Mouse (Mus musculus): ENCODE data around the gene Wdr34.
"Not testable (repeated sequence)": the region's sequence is repeated elsewhere in the genome, so short reads cannot be mapped to it uniquely, and the experiment has no call there.

Wdr34 gene

DNA sequence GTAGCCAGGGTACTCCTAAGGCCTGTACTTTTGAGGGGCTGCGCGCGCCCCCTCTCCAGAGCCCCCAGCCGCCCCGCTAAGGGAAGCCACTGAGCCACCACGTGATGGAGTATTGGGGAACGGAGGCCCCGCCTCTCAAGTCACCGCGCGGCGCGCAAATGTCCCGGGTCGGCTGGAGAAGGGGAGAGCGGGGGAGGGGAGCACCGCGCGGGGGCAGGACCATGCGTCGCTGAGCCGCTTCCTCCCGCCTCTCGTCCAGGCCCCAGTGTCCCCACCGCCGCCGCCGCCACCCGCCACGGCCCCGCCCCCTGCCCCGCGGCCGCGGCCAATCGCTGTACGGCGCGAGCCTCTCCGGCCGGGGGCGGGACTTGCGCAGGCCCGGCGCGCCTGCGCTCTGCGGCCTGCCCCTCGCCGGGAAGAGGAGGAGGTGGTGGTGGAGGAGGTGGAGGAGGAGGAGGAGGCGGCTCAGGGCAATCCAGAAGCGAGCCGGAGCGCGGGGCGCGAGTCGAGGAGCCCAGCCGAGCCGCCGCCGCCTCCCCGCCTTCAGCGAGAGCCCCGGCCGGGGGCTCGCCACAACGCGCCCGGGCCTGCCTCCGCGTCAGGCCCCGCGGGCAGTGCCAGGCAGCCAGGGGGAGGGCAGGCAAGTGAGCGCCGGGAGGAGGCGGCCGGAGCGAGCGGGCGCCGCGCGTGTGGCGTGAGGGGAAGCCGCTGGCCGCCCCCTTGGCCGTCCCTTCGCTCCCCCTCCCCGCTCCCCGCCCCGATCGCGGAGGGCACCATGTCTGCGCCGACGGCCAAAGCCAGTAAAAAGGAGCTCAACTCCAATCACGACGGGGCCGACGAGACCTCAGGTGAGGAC, 17.6 kb upstream of the Wdr34 start:
- DNase-seq (ENCODE audit: low read depth, low spot score) = peak; percentile 95

DNA sequence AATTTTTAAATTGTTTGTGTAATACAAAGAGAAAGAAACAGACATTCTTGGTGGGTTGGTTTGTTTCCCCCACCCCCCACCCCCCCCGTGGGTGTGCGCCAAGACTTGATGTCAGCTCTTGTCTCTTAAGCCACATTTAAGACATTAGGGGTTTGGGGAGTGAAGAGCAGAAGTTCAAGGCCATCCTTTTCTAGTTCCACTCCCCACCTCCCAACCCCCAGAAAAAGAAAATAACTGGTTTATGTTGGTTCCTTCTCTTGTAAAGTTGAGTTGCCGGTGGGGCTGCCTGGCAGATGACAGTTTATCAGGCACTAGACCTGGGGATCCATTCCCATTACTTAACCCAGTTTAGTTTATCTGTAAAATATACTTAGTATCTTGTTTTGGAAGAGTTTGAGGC, 15.6 kb upstream of the Wdr34 start:
- no peak for DNase-seq (ENCODE audit: low read depth, low spot score)

DNA sequence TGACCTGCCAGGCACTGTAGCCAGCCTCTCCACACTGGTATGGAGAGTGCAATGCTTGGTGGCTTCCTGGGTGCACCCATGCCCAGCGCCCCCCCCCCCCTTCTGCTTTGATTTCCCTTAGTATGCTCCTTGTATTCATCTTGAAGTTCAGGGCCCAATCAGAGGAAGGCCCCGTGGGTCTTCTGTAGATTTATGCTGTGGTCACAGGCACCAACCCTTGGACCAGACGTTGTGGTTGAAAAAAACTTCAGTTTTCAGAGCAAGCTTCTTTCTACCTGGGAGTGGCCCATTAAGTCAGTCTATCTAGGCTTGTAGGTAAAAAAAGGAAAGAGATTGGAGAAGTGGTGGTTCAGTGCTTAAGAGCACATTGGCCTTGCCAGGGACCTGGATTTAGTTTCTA, 15.1 kb upstream of the Wdr34 start:
- DNase-seq (ENCODE audit: low read depth, low spot score) = no peak

DNA sequence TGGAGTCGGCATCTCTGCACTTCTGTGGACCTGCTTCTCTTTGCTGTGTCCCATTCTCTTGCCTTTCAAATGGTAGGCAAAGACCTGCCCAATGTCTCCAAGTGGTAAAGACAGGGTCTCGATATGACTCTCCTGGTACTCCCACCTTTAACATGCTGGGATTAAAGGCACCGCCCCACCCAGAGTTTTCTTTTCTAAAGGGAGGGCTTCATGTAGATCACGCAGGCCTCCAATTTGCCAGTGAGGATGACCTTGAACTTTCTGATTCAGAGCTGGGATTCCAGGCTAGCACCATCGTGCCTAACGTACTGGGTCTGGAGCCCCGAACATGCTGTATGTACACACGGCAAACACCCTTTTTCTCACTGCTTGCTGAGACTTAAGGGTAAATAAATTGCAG, 14.6 kb upstream of the Wdr34 start:
- peak; percentile 73 for DNase-seq (ENCODE audit: low read depth, low spot score)

DNA sequence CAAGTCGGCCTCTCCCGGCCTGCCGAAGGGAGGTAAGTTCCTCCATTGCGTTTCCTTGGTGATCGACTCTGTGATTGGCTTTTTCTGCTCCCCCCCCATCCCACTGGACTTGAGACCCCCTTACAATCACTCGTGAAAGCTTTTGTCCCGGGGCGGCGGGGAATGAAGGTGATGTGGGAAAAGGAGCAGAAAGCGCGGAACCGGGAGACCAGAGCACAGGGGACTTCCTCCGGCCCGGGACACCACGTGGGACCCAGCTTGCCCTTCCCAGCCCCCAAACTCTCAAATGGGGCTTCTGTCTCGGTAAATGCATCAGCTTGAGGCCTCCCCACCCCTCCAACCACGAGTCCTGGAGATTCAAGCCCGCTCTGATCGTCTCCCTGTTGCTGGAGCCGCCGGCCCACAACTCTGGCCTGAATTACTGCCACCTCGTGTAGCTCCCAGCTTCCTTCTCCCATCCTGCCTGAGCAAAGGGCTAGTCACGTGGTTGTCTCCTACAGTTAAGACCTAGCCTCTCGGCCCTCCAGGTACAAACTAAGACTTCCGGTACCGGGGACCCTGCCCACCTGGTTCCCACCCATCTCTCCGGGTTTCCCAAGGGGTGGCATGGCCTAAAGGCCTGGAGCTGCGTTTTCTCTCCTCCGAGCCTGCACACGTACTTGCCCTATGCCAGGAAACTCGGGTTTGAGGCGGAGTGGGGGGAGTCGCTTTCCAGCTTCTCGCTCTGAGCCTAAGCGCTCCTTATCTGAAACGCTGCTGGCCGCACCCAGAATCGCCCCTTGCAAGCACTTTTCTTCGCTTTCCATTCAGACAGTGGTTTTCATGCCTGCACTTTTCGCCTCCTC, 13.8 kb upstream of the Wdr34 start:
- peak; percentile 90 for DNase-seq (ENCODE audit: low read depth, low spot score)

DNA sequence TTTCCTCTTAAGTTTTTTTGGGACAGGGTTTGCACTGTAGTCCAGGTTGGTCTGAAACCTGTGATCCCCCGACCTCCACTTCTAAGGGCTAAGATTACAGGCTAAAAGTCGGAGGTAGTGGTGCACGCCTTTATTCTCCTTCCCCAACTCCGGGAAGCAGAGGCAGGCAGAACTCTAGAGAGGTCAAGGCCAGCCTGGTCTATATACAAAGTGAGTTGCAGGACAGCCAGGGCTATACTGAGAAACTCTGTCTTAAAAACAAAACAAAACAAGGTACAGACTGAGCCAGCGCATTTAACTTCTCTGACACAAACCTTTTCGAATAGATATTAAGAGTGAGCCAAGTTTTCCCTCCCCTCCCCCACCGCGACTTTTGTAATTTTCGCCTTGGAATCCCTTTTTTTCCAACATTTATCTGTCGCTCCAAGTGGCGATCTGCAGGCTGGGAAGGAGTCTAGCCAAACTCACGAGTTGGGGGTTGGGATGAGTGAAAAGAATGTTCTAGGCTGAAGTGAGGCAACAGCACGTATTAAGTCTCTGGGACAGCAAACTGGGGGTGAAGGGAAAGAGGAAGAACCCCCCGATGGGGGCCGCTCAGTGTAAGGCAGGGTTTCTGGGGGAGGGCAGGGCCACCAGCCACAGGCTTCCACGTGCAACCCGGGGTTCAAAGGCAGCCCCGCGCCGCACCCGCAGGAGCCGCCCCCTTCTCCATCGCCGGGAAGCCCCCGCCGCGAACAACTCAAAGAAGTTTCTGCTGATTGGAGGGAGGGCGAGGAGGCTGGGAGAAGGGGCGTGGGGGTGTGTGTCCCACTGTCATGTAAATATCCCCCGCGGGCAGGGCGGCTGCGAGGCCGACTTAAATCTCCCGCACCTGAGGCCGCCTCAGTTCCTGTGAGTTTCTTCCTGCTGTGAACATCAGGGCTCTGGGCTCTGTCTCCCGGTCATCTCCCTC, 12.8 kb upstream of the Wdr34 start:
- DNase-seq (ENCODE audit: low read depth, low spot score) = peak; percentile 99

DNA sequence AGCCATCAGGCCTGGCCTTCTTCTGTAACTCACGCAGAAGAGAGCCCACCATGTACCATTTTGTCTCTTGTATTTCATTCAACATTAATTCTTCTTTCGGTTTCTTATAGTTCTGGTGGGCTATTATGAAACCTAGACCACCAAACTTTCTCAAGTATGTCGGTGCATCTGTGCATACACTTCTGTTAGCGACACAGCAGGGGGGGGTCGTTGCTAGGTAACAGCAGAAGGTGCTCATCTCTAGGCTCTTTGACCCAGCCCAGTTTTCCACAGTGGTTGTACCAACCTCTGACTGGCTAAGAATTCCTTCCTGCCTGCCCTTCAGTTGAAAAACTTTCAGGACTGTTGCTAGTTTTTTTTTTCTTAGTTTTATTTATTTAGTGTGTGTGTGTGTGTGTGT, 9.7 kb upstream of the Wdr34 start:
- peak; percentile 94 for DNase-seq (ENCODE audit: low read depth, low spot score)

DNA sequence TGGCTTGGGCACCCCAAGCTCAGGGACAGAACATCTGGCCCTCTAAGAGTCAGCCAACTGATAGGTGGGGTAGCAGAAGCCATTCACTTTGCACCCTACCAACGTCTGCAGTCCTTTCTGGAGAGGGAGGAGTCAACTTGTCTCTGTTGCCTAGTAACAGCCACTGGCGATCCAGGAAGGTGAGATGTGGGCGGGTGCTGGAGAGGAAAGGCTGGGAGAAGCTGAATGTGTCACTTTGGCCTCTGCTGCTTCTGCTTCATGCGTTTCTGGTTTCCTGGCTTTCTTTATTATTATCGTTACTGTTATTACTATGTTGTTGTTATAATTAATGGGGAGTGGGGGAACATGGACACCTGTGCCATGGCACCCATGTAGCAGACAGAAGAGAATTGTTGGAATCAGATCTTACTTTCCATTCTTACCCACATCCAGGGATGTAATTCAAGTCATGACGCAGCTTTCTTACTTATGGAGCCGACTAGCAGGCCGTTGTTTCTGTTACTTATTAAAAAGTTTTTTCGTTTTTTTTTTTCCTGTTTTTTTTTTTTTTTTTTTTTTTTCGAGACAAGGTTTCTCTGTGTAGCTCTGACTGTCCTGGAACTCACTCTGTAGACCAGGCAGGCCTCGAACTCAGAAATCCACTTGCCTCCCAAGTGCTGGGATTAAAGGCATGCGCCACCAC, 8.7 kb upstream of the Wdr34 start, which contains the start of gene Set:
Gene Set (plus strand): TSS at position 156 of the 682 bp plus-strand sequence.
- DNase-seq (ENCODE audit: low read depth, low spot score) = peak; percentile 96

DNA sequence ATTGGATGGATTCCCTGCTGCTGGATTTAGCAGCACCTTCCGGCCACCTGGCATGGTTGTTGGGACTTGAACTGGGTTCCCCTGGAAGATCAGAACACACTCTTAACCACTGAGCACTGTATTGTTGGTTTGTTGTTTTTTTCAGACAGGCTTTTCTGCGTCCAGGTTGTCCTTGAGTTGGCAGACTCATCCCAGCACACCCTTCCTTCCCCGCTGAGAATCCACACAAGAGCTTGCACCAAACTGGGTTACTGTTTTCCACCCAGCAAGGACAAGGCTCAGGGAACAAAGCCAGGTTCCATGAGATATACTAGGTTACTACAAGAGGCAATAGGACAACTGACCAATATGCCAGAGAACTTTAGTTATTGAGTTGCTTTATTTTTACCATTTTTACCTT, 8.1 kb upstream of the Wdr34 start:
- DNase-seq (ENCODE audit: low read depth, low spot score) = peak; percentile 59

DNA sequence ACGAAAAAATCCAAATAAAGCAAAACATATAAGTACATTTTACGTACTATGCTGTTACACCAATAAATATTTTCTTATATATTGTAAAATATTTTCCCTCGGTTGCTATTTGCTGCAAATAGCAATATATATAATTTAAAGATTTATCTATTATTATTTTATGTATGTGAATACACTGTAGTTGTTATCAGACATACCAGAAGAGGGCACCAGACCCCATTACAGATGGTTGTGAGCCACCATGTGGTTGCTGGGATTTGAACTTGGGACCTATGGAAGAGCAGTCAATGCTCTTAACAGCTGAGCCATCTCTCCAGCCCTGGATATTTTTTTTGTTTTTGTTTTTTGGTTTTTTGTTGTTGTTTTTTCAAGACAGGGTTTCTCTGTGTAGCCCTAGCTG, 6.6 kb upstream of the Wdr34 start:
- DNase-seq (ENCODE audit: low read depth, low spot score) = not testable (repeated sequence)

DNA sequence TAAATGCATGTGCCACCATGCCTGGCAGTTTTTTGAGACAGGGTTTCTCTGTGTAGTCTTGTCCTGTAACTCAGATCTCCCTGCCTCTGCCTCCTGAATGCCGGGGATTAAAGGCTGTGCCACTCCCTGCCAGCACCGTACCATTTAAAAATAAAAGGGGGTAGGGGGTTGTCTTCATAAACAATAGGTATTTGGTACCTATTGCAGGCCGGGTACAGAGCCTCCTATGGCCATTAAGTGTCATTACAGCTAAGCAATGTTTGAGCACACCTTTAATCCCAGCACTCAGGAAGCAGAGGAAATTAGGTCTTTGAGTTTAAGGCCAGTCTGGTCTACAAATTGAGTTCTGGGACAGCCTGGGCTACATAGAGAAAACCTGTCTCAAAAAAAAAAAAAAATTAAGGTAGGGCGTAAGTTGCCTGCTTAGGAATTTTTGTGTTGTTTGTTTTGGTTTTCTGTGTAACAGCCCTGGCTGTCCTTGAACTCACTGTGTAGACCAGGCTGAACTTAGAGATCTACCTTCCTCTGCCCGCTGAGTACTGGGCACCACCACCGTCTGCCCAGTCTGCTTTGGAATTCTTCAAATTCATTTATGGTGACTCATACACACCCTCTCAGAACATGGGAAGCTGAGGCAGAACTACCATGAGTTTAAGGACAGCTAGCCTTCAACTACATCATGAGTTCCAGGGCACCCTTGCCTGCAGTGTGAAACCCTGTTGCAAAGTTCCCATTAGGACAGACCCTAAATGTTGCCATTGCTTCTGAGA, 3.5 kb upstream of the Wdr34 start:
- DNase-seq (ENCODE audit: low read depth, low spot score) = peak; percentile 83

DNA sequence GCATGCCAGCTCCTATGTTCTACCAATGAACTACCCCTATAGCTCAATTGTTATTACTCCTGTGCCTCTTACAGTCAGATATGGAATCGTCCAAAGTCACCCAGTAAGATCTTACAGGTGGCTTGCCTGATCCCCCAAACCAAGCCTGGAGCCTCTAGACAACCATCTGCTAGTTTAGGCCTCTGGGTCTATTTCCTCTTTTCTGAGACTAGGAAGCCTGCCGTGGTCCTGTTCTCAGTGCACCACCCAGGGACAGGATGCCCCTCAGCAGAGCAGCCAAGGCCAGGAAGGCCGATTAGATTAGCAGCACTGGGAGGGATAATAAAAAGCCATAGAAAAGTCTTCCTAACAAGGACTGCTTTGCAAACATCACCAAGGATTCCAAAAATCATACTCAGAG, 1.1 kb upstream of the Wdr34 start:
- no peak for DNase-seq (ENCODE audit: low read depth, low spot score)

DNA sequence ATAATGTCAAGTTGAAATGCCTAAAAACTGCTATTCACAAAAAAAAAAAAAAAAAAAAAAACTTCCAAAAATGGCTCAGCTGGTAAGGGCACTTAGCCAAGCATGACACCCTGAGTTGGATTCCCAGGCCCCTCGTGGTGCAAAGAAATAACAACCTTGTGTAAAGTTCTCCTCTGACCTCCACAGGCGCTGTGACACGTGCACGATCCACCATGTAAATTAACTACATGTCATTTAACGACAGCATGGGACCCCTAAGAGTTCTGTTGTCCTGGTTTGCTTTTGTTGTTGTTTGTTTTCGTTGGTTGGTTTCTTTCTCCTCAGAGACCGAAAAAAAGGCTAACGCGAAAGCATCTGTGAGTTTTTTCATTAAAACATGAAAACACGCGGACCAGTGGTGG, 580 bp downstream of the Wdr34 start:
- DNase-seq (ENCODE audit: low read depth, low spot score) = peak; percentile 73

DNA sequence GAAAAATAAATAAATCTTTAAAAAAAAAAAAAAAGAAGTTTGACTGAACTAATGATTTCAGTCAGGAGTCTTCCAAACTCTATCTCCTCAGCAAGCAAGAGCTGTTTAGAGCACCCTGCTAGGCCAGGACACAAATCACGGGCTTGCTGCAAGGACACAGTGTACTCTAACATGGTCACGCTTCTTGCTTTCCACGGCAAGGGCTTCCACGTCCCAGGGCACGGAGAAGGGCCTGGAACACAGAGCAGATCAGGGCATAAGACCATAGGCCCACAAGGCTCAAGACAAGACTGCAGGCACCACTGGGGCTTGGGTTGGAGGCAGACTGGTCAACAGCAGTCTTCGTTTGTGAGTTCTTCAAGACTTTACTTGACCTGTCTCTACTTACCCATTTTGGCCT, 1.6 kb downstream of the Wdr34 start:
- no peak for DNase-seq (ENCODE audit: low read depth, low spot score)

DNA sequence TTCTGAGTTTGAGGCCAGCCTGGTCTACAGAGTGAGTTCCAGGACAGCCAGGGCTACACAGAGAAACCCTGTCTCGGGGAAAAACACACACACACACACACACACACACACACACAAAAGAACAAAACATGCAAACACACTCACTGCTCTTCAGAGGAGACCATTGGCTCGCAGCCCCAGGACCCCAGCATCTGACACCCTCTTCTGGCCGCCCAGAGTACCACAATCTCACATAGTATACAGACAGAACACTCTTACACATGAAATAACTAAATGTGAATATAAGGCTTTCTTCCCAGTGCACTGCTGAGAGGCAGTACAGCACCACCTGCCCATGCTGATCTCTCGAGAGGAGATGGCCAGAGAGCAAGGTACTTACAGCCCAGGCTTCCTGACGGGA, 4.1 kb downstream of the Wdr34 start:
- peak; percentile 63 for DNase-seq (ENCODE audit: low read depth, low spot score)

DNA sequence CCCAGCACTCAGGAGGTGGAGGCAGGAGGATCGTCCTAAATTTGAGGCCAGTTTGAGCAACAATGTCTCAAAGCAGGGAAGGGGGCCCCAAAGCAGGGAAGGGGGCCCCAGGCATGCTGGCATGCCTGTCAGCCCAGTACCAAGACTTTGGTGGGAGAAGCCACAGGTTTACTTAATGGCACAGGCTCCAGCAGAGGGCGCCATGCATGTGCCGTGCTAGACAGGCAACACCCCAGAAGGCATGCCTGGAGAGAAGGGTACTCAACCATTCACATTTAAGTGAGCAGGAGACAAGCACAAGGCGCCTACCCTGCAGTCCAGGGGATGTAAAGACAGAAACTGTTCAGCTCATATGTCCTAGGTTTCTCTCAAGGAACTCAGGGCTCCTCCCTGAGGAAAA, 6.2 kb downstream of the Wdr34 start:
- DNase-seq (ENCODE audit: low read depth, low spot score) = peak; percentile 96

DNA sequence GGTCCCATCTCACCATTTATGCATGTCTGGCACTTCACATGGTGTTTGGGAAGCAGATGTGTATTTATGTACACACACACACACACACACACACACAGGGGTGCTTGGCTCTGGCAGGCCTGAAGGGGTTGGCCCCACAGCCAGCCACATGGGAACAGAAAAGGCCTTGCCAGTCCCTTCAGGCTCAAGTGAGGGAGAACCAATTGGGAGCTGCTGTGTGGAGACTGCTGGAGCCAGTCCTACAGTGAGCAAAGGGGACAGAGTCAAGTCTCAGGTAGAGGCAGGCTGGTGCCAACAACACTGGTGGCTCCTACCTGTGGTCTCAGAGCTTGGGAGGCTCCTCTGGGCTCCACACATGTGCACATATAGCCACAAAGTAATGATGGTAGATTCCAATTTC, 9.0 kb downstream of the Wdr34 start:
- no peak for DNase-seq (ENCODE audit: low read depth, low spot score)

DNA sequence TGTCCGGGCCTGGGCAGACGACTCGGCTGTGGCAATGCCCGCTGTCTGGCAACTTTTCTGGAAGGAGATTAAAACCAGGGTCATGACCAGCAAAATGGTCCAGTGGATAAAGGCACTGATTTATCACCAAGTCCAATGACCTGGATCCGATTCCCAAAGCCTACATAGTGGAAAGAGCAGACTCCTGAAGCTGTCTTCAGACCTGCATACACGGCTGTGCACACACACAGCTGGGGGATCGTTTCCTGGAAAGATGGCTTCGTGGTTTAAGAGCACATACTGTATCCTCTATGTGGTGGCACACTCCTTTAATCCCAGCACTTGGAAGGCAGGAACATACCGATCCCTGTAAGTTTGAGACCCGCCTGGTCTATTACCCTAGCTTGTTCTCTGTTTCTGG, 10.3 kb downstream of the Wdr34 start:
- no peak for DNase-seq (ENCODE audit: low read depth, low spot score)

DNA sequence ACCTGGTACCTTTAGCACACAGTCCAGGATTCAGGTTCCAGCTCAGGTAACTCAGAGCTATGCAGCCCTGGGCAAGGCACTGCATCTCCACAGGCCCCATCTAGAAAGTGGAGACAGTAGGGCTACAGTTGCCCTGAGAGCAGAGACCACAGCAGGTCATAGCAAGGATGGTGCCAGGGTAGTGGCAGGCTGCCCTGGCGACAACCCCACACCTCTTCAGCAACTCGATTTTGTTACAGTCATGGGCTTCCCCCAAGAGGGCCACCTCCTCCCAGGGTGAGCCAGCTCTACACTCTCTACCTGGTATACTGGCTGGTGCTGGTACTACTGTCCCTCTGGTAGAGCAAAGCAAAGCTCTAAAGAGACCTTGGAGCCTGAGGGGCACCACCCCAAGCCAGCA, 10.9 kb downstream of the Wdr34 start:
- DNase-seq (ENCODE audit: low read depth, low spot score) = no peak

DNA sequence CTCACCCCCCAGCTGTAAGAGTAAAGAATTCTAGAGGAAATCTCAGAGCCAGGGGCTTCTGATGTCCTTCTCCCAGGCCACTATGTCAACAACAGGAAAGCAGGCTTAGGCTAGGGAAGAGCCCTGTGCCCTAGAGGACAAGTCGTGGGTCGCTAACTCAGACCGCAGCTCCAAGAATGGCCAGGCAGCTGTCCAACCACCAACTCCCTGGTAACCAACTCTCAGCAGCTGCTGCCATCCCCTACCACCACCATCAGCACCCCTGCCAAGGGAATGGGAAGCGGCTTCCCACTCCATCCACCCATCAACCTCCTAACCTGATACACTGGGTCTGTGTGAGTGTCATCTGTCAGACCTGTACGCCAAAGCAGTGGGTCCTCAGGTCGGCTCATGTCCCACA, 15.7 kb downstream of the Wdr34 start:
- DNase-seq (ENCODE audit: low read depth, low spot score) = no peak

Measured in R1 (cell line).